Mouse (Mus musculus) erythroblast, embryonic 14.5 days (primary cell): ENCODE data around the gene Astn1. TPM values are rescaled to one million over a fixed set of nuclear protein-coding genes. Genes with fewer than 3 reads are reported as not detected.

Experiments used
- H3K27me3 ChIP-seq: 2 replicates; pipeline ENCODE4 v1.6.1; 2012; ENCODE audit warnings: inconsistent platforms; ENCODE audit not compliant: control insufficient read depth
- H3K36me3 ChIP-seq: 2 replicates; pipeline ENCODE4 v1.6.1; 2012; ENCODE audit warnings: mild to moderate bottlenecking, inconsistent platforms; ENCODE audit not compliant: control insufficient read depth
- H3K4me1 ChIP-seq: 2 replicates; pipeline ENCODE4 v1.6.1; 2012; ENCODE audit warnings: inconsistent platforms; ENCODE audit not compliant: control insufficient read depth
- H3K4me3 ChIP-seq: replicated peaks from 2 replicates; pipeline ENCODE3; 2012; ENCODE audit warnings: moderate library complexity, mild to moderate bottlenecking, inconsistent platforms
- H3K9me3 ChIP-seq: 2 replicates; pipeline ENCODE4 v1.6.1; 2012; ENCODE audit warnings: low read length, inconsistent platforms, mixed read lengths; ENCODE audit not compliant: control insufficient read depth
- GATA1 ChIP-seq: IDR thresholded peaks from 2 replicates; pipeline ENCODE4 v1.6.1; 2012; ENCODE audit warnings: low read length, inconsistent platforms, mixed read lengths
- TAL1 ChIP-seq: IDR thresholded peaks from 3 replicates; pipeline ENCODE4 v1.6.1; 2012; ENCODE audit warnings: low read length, inconsistent platforms, mixed read lengths
- polyA plus RNA-seq: library from polyadenylated mRNA; stranded (reverse); fragments of >175 nt; gene quantifications from 2 replicates; pipeline ENCODE4 v1.2.3, GENCODE M21; 2012

Astn1 gene
- polyA plus RNA-seq, 1 experiment, result under 0.01 TPM

DNA sequence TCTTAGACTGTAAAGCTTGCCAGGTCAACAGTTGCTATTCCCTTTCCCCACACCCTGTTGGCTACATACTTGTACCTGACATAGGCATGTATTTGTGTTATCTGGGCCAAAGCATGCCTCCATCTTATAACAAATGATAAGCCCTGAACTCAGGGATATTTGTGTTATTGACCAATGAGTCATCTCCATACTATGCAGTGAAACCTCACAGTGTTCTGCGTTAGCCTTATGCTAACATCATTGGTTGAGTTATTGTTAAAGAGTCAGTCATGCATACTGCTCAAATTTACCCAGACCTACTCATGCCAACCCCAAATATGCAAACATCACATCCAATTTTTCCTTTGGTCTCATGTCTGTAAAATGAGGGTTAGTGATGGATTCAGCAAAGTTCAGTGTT, 339.3 kb downstream of the Astn1 start:
- Histone ChIP-seq H3K36me3 (no peaks in the 10 kb centered on the region), H3K9me3 (peaks cover 5% of the 10 kb centered on the region; the same call in 1 of the 2 replicates), H3K4me3 (no peak overlapping the region), H3K4me1 (no peaks in the 10 kb centered on the region), H3K27me3 (no peaks in the 10 kb centered on the region)
- TF ChIP-seq GATA1 (no peak), TAL1 (no peak)

DNA sequence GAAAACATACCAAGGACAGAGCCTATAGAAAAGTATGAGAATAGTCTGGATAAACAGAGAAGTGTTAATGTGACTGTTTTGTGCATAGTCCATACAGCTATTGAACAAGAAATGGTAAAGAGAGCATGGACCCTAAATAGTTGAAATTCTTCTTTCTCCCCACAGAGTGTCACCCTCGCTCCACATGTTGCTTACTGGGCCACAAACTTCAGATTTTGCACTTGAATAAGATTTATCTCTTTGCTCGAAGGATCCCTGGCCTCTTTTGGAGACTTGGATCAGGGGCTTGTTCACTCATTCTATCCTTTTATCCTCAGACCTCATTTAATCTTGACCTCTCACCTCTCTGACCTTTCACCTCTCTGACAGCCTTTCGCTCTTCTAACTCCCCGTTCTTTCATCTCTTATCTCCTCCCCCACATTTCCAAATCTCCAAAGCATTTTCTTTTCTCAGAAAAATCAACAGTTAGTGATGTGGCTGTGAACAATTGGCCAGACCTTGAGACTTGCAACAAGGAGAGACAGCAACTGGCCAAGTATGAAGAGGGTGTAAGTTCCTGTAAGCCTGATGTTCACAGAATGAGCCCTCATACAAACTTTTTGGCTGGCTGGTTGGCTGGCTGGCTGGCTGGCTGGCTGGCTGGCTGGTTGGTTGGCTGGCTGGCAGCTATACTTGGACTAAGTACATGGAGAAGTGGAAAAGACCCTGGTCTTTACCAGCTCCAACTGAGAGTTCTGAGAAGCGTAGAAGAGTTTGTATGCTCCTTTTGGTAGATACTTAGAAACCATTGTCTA, 351.4 kb downstream of the Astn1 start:
- no peak overlapping the region for H3K4me3 ChIP-seq
- H3K36me3 ChIP-seq, result no peaks in the 10 kb centered on the region
- H3K4me1 ChIP-seq, result no peaks in the 10 kb centered on the region
- no peaks in the 10 kb centered on the region for H3K9me3 ChIP-seq
- H3K27me3 ChIP-seq, result no peaks in the 10 kb centered on the region
- TF ChIP-seq GATA1 (no peak), TAL1 (no peak)

DNA sequence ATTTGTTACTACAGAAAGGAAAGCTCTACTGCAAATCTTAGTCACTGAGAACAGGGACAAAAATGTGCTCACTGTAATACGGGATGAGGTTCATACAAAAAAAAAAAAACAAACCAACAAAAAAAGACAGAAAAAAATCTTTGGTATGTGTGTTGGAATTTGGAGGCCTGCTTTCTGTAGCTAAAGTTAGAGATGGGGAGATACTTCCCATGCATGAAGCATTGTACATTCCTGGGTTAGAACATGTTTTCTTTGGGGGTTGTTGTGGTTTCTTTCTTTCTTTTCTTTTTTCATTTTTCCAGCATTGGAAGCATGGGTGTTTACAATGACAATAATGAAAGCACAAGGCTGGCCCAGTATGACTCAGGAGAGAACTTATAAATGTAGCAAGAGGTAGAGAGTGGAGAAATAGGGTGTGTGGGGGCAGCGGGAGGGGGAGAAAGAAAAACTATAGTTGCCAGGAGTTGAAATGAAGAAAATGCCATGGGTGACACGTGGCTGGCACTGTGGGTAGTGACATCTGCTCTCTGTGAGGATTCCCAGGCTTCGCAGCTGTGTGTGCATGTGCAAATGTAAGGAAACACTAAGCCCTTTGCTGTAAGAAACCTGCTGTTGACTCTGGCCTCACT, 370.9 kb downstream of the Astn1 start:
- no peaks in the 10 kb centered on the region for H3K36me3 ChIP-seq
- TF ChIP-seq TAL1, result no peak
- TF ChIP-seq GATA1, result no peak
- no peaks in the 10 kb centered on the region for H3K9me3 ChIP-seq
- no peak overlapping the region for H3K4me3 ChIP-seq
- no peaks in the 10 kb centered on the region for H3K27me3 ChIP-seq
- no peaks in the 10 kb centered on the region for H3K4me1 ChIP-seq

DNA sequence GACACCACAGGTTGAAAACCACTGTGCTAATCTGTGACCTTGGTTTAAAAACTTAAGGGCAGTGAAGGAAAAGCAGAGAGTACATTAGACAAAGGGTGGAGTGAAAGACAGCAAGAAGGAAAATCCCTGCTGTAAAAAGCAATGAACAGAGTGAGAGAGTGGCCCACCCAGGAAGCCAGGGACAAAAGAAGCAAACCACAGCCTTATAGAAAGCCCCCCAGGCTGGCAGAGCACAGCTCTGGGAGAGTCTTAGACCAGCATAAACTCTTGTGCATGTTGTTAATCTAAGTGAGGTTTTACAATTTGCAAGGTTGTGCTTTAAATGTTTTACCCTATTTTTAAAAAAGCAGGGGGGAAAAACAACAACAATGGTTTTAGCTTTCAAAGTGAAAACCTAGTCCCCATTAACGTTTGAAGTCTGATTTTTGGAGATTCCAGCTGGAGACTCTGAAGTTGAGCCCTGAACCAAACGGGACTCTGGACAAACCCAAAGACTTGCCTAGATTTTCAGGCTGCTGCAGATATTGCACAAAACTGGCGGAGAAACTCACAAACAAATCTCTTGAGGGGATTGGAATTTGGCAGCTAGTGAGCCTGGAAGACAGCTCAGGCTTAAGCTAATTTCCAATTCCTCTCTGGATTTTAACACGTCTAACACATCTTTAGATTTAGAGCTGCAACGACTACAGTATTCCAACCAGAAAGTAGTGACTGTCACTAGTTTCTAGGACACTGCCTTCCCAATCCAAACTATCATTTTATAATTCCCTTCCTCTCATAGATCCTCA, 377.3 kb downstream of the Astn1 start:
- Histone ChIP-seq H3K4me3 (no peak overlapping the region), H3K9me3 (no peaks in the 10 kb centered on the region), H3K36me3 (no peaks in the 10 kb centered on the region), H3K4me1 (no peaks in the 10 kb centered on the region), H3K27me3 (no peaks in the 10 kb centered on the region)
- no peak for TF ChIP-seq TAL1
- no peak for TF ChIP-seq GATA1

DNA sequence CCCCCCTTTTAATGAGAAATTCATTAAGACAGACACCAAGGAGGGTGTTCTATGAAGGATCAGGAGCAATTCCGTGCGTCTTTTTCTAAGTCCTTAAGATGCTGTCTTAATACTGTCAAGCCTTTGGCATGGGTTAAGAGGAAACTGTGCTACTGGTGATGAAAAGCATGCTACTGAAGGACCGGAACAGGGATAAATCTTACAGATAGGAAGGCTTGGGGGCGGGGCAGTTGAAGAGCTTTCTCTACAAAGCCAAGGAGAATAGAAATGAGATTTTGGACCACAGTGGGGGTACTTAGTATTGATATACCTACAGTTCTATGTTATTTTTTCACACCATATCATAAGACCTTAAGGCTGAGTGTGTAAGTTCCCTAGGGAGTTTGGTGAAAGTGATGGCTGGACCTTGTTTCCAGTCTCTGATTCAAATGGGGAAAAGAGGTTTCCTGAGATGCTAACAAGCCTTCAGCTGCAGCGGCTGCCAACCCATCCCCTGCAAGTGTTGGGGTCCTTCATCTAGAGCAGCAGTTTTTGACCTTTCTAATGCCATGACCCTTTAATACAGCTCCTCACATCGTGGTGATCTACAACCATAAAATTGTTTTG, 378.2 kb downstream of the Astn1 start:
- no peaks in the 10 kb centered on the region for H3K36me3 ChIP-seq
- H3K4me1 ChIP-seq, result no peaks in the 10 kb centered on the region
- H3K9me3 ChIP-seq, result no peaks in the 10 kb centered on the region
- no peak overlapping the region for H3K4me3 ChIP-seq
- TF ChIP-seq GATA1, result no peak
- no peak for TF ChIP-seq TAL1
- no peaks in the 10 kb centered on the region for H3K27me3 ChIP-seq

DNA sequence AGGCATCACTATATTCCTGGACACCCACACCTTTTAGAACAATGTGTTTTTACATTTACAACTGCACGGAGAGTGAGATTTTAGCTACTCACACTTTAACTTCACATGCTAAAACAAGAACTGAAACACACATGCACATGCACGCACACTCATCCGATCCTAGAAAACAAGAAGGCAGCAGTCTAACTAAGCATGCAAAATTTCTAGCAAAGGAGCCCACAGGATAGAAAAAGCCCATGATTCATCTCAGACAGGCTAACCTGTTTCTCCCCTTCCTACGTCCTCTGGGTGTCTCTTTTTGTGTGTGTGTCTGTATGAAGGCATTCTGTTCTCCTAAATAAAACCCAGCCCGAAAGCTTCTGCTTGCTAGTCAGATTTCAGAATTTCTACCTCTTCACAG, 378.9 kb downstream of the Astn1 start:
- Histone ChIP-seq H3K4me3 (no peak overlapping the region), H3K27me3 (no peaks in the 10 kb centered on the region), H3K4me1 (no peaks in the 10 kb centered on the region), H3K36me3 (no peaks in the 10 kb centered on the region), H3K9me3 (no peaks in the 10 kb centered on the region)
- TF ChIP-seq GATA1, result no peak
- TF ChIP-seq TAL1, result no peak

Other genes with a start within 250 kb of the Astn1 start
- not detected in 2 replicates for gene Brinp2, start 5.9 kb upstream of the Astn1 start, polyA plus RNA-seq